In genomic region chr5:91975758-91976157, GRCm38 (mm10) we compare ENCODE assay signal across 30 mouse cellular contexts. TPM values are rescaled to one million over a fixed set of nuclear protein-coding genes. Genes with fewer than 3 reads are reported as not detected.
DNase-seq lines count a peak whose midpoint lies in the region; ATAC-seq and TF ChIP-seq lines count a peak whose summit lies in the region.
"Had no signal": no experiment of that assay in that cellular context is flagged by ENCODE, and none has a peak within 500 bp of the region (broad histone marks: within the 10 kb centered on the region; RNA-seq: fewer than 3 reads in every experiment).

No protein-coding gene starts in this region.

- 82% methylated on average over 9 of the region's 9 CpGs for WGBS in heart, embryonic 10.5 days

- no peaks in the 10 kb centered on the region for H3K36me3 ChIP-seq in heart, embryonic 10.5 days
- H3K36me3 ChIP-seq: embryonic facial prominence, embryonic 13.5 days; embryonic facial prominence, embryonic 15.5 days; forebrain, embryonic 10.5 days; forebrain, embryonic 12.5 days had no signal

- no peak for TF ChIP-seq CTCF in Patski (IDR thresholded peaks at IDR 0.05)

- in situ Hi-C loops in Patski (cut with MboI; ENCODE audit: low pct_unique_long_range_greater_than_20kb): no loop called here

- ATAC-seq in frontal cortex, adult (ENCODE audit: low TSS enrichment): peak; percentile 79
- ATAC-seq in Patski: peak; percentile 21
- ATAC-seq: CD4-positive, CD25-positive, alpha-beta regulatory T cell, adult 4 months; forebrain, embryonic 14.5 days; forebrain, embryonic 16.5 days had no signal

- H3K27ac ChIP-seq in heart, embryonic 10.5 days: no peak overlapping the region
- H3K27ac ChIP-seq: embryonic facial prominence, embryonic 13.5 days; embryonic facial prominence, embryonic 15.5 days; forebrain, embryonic 10.5 days; forebrain, embryonic 12.5 days had no signal

- no peak overlapping the region for H3K4me3 ChIP-seq in heart, embryonic 10.5 days
- H3K4me3 ChIP-seq: embryonic facial prominence, embryonic 13.5 days; embryonic facial prominence, embryonic 15.5 days; erythroblast, embryonic 14.5 days; forebrain, embryonic 10.5 days; forebrain, embryonic 12.5 days had no signal

- CTCF ChIA-PET in Patski (lab: Charles Lee): interaction anchor here (1.5 to 1.6 kb wide), 2 partner anchors 9 to 15 kb away, joined by 3 to 4 read pairs; no protein-coding TSS in a partner anchor

- intact Hi-C loops in heart, postnatal 36 days (cut with DNase I): no loop called here

- DNase-seq in frontal cortex, postnatal 14 days (ENCODE audit: low spot score in 2 of 2): no peak
- peak; percentile 39 for DNase-seq in heart, embryonic 10.5 days (ENCODE audit: low spot score)
- no peak for DNase-seq in heart, postnatal 36 days
- DNase-seq in Patski (ENCODE audit: low read depth, low spot score): no peak
- no peak for DNase-seq in cerebellum, postnatal 36 days
- DNase-seq: adrenal gland, adult 2 months; adrenal gland, postnatal 10 days; adrenal gland, postnatal 25 days; B cell, adult 2 months; cerebellum, adult 11-12 months; cerebellum, adult 2 months; cerebellum, adult 9-10 months; cerebellum, postnatal 10 days; cerebellum, postnatal 25 days; embryo, embryonic 11 days had no signal

- H3K9me3 ChIP-seq in heart, embryonic 10.5 days: no peaks in the 10 kb centered on the region
- H3K9me3 ChIP-seq: embryonic facial prominence, embryonic 13.5 days; embryonic facial prominence, embryonic 15.5 days; forebrain, embryonic 10.5 days; forebrain, embryonic 12.5 days; G1E had no signal

- H3K4me1 ChIP-seq in heart, embryonic 10.5 days: no peaks in the 10 kb centered on the region
- H3K4me1 ChIP-seq: embryonic facial prominence, embryonic 13.5 days; embryonic facial prominence, embryonic 15.5 days; forebrain, embryonic 10.5 days; forebrain, embryonic 12.5 days had no signal

- H3K27me3 ChIP-seq in heart, embryonic 10.5 days (ENCODE audit: insufficient read depth, poor library complexity, severe bottlenecking): no peaks in the 10 kb centered on the region
- no peaks in the 10 kb centered on the region for H3K27me3 ChIP-seq in Patski
- H3K27me3 ChIP-seq: CH12.LX; embryonic facial prominence, embryonic 13.5 days; embryonic facial prominence, embryonic 15.5 days; forebrain, embryonic 12.5 days had no signal

- POLR2A ChIA-PET in Patski (lab: Charles Lee): no interaction called here

RNA-seq across cellular contexts. Expression of gene Odaph, which starts 11.5 kb away (rescaled TPM):
- not detected in 2 replicates for polyA plus RNA-seq in heart, embryonic 10.5 days (2016; fragmentation: Nextera tagmentation; extraction: Ambion mirVana)
- not detected for total RNA-seq in heart, postnatal 36 days (2021)
- 1.5 TPM for polyA plus RNA-seq in Patski (2021)
- total RNA-seq: adrenal gland, adult 2 months; adrenal gland, postnatal 10 days; adrenal gland, postnatal 25 days; adrenal gland, postnatal 4 days; common myeloid progenitor, adult 5-6 weeks had no signal
- polyA plus RNA-seq: adrenal gland, adult 2 months; CD4-positive, CD25-positive, alpha-beta regulatory T cell, adult 4 months; embryonic facial prominence, embryonic 11.5 days; embryonic facial prominence, embryonic 13.5 days; erythroblast, embryonic 14.5 days; forebrain, embryonic 10.5 days; forebrain, embryonic 12.5 days; forebrain, embryonic 14.5 days; forebrain, embryonic 16.5 days; frontal cortex, adult 2 months; G1E had no signal

RNA-seq across cellular contexts. Expression of gene Rchy1, which starts 12.9 kb away (rescaled TPM):
- polyA plus RNA-seq in heart, embryonic 10.5 days (2016; fragmentation: Nextera tagmentation; extraction: Ambion mirVana): 56.7 and 60.1 TPM in 2 replicates
- total RNA-seq in heart, postnatal 36 days (2021): 10 to 100 TPM; 30.5 to 31.6 TPM
- 66.1 TPM for polyA plus RNA-seq in Patski (2021)
